Mouse (Mus musculus) megakaryocyte, embryonic 14.5 days (primary cell): Measurements from ENCODE around the gene Shroom4.

ENCODE experiments used
- FLI1 ChIP-seq: IDR thresholded peaks from 2 replicates; pipeline ENCODE4 v1.6.1; 2012; ENCODE audit warnings: low read length, inconsistent platforms, mixed read lengths
- GATA1 ChIP-seq: IDR thresholded peaks from 3 replicates; pipeline ENCODE4 v1.6.1; 2012; ENCODE audit warnings: mixed read lengths, low read length, inconsistent platforms, borderline replicate concordance

DNA sequence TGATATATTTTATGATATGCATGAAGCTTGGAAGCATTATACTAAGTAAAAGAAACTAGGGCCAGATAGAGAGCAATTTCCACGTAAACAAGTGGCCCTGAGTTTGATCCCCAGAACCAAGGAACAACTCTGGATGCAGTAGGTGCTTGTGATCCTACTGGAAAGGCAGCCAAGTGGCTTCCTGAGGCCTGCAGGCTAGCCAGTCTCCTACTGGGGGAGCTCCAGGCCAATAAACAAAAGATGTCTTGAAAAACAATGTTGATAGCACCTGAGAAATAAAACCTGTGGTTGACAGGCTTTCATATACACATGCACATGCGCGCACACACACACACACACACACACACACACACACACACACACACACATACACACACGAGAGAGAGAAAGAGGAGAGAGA lies 82.6 kb downstream of the Shroom4 start:
- no peak for TF ChIP-seq GATA1
- TF ChIP-seq FLI1 = no peak
